Mouse (Mus musculus) urinary bladder, postnatal 10 days (tissue): ENCODE measurements around the gene Clec2l.
"Not testable (repeated sequence)": the region's sequence is repeated elsewhere in the genome, so short reads cannot be mapped to it uniquely, and the experiment has no call there.

Experiments
- DNase-seq: peaks from one replicate; pipeline ENCODE4 v3.0.0; 2022; ENCODE audit warnings: low spot score

Gene Clec2l

DNA sequence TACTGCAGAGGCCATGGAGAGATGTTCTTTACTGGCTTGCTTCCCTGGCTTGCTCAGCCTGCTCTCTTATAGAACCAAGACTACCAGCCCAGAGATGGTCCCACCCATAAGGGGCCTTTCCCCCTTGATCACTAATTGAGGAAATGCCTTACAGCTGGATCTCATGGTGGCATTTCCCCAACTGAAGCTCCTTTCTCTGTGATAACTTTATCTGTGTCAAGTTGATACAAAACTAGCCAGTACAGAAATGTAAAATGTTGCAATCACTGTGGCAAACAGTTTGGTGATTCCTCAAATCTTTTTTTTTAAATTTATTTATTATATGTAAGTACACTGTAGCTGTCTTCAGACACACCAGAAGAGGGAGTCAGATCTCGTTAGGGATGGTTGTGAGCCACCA is 7.6 kb downstream of the Clec2l start:
- not testable (repeated sequence) for DNase-seq

DNA sequence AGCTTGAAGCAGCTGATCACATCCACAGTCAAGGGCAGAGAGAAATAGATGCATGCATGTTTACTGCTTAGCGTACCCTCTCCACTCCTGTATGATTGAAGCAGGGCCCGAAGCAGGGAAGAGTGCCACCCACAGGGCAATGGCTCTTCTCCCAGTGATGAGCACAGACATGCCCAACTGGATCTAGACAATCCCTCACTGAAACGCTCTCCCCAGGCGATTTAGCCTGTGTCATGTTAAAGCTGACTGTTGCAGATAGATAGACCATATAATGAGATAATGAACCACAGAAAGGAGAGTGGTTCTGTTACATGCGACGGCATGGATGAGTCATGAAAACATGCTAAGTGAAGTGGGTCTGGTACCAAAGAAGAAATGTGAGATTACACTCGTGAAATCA is 8.4 kb downstream of the Clec2l start:
- no peak for DNase-seq

DNA sequence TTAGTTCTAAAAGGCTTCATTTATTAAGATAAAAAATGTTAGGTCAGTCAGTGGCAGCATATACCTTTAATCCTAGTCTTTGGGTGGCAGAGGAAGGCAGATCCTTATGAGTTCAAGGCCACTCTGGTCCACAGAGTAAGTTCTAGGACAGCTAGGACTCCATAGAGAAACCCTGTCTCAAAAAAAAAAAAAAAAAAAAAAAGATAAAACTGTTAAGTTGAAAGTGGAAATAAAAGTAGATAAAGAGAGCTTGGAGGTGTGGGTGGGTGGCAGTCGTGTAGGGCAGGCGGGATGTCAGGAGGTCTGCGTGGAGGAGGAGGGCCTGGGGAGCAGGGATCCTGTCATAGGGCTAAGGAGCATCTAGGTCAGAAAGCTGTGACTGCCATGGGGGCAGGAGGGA is 9.1 kb downstream of the Clec2l start:
- no peak for DNase-seq

DNA sequence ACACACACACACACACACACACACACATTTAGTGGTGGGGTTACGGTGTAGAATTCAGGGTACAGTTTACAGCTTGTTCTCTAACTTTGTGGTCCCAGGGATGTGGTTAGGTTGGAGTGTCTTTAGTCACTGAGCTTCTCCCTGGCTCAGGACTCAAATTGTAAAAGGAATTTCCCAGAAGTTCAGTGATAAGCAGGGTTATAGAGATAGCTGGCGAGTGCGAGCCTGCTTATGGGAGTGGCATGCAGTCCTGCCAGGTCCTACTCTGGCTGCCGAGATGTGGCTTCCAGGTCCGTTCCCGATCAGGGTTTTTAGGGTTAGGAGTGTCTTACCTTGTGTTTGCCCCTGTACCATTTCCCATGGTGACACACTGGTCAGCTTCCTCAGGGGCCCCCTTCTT is 13.3 kb downstream of the Clec2l start:
- no peak for DNase-seq

- DNase-seq, result no peak
Measured at GRCm38 (mm10) chr6:38676723-38677122, 13.9 kb downstream of the Clec2l start.

GRCm38 (mm10) chr6:38677629-38678028 is 14.8 kb downstream of the Clec2l start:
- no peak for DNase-seq

GRCm38 (mm10) chr6:38682532-38682931 is 19.7 kb downstream of the Clec2l start:
- no peak for DNase-seq

GRCm38 (mm10) chr6:38687216-38687615 is 24.3 kb downstream of the Clec2l start:
- no peak for DNase-seq

- DNase-seq, result no peak
Measured at GRCm38 (mm10) chr6:38688841-38689240, 26.0 kb downstream of the Clec2l start.

DNA sequence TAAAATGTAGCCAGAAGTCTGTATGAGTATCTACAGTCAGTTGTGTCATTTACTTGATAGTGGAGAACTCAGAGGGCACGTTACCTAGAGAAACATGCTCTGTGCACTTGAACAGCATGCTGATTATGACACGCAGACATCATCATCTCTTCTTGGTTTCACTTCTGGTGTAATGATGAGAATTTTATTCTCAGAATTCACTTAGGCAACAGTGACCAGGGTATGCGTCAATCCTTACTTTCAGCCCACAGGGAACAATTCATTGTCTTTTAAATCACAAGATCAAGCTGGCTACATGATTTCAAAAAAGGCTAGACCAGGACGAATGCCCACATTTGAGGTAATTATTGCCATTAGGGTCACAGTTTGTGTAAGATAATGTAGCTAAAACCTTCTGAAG is 27.7 kb downstream of the Clec2l start:
- no peak for DNase-seq

GRCm38 (mm10) chr6:38691052-38691451 is 28.2 kb downstream of the Clec2l start:
- no peak for DNase-seq

GRCm38 (mm10) chr6:38692556-38692955 is 29.7 kb downstream of the Clec2l start:
- DNase-seq, result no peak

DNA sequence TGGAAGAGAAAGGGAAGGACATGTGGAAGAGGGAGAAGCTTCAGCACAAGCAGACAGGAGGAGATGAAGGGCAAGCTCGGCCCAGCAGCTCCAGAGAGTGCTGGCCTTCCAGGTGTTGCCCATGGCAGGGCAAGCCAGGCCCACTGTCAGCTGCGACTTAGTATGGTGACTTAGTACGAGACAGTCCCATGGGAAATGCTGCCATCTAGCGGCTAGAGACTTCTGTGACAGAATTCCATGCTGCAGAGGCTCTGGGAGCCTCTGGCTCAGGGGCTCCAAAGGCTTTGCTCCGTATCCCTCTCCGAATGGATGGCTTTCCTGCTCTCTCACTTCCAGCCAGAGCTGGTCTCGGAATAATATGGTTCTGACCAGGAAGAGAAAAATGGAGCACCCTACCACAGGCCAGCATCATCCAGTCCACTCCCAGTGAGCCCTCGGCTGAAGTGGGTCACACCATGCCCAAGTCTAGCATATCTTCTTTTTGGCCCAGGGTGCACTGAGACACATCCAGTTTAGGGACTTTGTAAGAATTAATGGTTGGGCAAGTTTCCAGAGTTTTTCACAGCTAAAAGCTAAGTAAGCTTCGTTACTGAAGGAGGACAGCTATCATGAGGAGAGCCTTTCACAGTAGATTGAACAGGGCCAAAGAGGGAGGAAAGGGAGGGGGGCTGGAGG is 32.6 kb downstream of the Clec2l start:
- DNase-seq, result peak; percentile 41

DNA sequence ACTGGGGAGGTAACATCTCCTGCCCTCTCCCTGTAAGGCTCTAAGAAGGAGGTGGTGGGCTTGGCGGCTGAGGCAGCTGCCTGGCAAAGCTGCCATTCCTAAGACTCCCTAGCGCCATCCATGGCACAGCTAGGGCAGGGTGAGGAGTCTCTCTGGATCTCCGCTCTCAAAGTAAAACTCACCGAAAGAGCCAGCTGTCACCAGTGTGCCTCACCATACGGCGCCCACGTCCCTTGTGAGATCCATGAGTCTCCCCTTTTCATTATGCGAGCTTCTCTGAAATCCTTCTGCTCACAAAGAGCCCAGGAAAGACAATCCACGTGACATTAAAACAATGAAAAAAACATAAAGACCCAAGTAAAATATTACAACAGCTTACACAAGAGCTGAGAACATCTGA is 33.7 kb downstream of the Clec2l start:
- no peak for DNase-seq

DNA sequence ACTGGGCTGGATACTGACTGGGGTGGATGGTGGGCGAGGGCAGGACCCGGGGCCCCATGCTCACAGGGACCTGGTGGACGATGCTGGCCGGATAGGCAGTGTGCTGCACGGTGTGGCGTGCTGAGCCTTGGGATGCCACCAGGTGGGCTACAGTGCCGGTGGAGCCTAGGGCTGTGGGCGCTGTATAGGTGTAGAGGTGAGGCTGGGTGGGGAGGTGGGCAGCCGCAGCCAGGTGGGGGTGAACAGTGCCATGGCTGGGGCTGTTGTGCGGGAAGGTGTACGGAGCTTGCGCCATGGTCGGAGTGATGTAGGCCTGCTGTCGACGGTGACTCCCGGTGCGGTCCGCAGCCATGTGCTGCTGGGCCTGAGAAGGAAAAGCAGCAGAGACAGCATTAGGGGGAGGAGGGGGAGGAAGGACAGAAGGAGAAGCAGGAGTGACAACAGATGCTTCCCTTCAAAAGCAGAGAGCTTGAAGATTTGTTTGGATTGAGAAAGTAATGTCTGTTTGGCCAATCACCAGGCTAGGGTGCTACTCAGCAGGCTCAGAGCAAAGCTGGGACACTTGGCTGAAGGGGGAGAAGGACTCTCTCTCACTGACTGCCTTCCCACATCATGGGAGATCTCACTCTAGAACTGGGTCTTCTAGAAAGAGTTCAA is 35.5 kb downstream of the Clec2l start:
- DNase-seq, result no peak

DNA sequence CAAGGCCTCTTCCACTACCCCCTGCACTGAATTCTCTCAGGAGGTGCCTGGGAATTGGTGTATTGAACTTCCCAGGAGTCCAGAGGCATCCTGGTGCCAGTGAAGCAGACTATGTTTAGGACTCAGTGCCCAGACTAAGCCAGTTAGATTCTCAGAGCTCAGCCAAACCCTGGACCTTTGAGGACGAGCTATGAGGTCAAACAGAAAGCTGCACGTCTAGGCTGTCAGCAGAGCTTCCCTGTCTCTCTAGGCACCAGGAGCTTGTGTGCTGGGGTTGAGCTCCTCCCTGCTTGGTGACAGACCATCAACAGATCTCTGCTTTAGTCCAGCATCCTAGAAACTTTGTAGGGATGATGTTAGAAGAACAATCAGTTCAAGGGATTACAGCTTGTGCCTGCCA is 38.6 kb downstream of the Clec2l start:
- DNase-seq, result no peak

GRCm38 (mm10) chr6:38702810-38703399 is 40.0 kb downstream of the Clec2l start:
- no peak for DNase-seq

DNA sequence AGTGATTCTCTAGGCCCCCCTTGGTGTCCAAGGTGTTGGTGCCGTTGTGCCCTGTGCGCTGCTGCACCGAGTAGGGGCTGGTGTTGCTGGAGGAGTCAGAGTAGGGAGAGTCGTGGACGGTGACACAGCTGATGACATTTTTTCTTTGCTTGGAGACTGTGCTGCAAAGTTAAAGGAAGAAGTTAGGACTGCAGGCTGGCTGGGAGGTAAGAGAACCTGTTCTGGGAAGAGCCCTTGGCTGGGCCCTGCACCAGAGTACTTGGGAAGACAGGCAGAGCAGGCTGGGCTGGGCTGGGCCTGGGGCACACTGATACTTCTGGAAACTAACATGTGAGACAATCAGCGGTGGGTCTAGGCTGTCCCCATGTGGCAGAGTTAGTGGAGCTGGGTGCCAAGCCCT is 40.7 kb downstream of the Clec2l start:
- DNase-seq, result no peak

DNA sequence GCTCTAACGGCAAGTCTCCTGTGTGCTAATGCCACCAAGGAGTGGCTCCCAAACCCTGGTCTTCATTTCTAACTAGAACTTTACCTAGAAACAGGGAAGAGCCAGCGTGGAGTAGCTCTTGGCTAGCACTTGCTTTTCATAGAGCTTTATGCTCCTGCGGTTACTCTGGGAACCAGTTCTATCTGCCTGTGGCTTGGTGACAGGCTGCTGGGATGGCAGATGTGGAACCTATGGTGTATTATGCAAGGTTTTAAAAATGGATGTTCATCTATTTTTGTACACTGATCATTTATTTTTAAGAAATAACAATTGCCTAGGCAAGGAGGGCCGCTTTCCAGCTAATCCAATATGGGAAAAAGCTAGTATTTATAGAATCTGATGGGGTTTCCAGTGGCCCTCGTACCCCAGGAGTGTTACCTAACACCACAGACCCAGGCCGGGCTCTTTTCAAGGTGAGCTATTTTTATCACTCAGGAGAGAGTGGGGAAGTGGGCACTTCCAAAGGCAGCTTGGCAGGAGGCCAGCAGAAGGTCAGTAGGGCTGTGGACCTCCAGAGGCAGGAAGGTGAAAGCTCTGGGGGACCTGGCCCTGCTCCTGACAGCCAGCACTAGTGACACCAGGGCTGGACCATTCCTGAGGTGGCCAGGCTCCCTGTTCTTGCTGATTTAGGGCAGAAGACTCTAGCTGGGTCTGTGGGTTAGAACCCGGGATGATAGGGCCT is 41.6 kb downstream of the Clec2l start:
- no peak for DNase-seq

DNA sequence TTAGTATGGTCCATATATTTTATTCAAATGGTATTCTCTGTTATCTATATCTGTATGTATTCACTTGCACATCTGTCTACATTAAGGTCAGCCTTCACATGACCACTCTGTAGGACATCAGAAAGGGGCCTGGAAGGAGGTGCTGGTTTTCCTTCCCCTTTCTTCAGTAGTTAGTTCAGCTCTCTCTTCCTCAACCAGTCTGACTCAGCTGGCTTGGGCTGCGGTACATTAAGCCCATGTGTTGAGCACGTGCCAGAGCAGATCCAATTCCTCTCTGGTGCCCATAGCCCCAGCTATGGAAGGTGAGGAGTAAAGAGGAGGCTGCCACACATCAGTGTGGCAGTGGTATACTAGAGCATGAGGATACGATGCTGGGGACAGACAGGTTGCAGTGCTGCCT is 47.6 kb downstream of the Clec2l start:
- no peak for DNase-seq

DNA sequence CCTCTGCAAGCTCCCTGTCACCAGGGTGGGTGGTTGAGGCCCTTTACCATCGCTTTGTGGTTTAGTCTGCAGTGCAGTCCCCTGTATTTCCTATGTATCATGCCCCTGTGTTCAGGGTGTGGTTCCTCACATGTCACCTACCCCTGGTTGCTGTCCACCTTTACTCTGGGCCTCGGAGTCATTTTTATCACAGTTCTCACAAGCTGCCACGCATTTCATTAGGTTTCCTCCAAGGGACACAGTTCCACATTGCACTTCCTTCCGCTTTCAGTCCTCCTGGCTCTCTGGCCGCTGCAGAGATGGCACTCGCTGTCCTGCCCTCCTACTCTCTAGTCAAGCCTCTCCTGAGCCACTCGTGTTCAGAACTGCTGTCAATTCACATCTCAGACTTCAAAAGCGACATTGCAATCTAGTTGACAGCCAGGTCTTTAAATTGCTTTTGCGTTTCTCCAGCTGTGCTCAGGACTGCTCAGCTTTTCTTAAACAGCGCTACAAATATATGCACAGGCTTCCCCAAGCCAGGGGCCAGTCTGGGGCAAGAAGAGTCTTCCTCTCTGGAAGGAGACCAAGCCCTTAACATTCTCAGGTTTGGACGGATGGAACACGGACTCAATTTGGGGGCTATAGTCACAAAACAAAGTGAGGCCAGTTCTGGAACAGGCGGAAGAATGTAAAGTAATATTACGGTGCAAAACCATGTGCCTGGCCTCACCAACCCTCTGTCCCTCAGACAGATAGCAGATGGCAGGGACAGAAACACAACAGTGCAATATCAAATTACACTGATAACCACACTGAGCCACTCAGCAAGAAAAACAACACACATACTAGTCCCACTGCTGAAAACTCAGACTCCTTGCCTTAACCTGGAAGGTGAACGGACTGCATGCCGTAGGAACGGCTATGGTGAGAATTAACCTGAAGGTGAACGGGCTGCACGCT is 51.4 kb downstream of the Clec2l start:
- no peak for DNase-seq

- DNase-seq, result no peak
Measured at GRCm38 (mm10) chr6:38715881-38716280, 53.0 kb downstream of the Clec2l start.
